14 mouse cellular contexts compared by ENCODE assay signal in the genomic region with DNA sequence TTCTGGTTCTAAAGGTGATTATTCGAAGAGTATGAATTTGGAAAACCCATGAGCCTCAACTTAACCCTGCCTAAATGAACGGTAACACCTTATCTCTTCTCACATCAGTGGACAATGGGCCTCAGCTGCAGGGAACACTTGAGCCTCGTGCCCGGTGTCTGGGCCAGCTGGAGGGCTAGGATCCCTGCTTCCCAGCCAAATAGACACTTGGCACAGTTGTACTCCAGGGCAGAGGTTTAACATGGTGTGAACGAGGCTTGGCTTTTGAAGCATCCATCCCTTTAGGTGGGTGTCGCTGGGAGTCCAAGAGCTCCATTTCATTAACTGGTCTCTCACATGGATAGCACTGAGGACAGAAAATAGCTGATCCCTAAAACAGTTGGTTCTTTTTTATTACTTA.
"Had no signal": no experiment of that assay in that cellular context is flagged by ENCODE, and none has a peak within 500 bp of the region (broad histone marks: within the 10 kb centered on the region; RNA-seq: fewer than 3 reads in every experiment).

No protein-coding gene starts in this region.

- H3K9ac ChIP-seq: limb, embryonic 13.5 days; liver, embryonic 14.5 days; neural tube, embryonic 13.5 days had no signal

- H3K4me3 ChIP-seq: limb, embryonic 13.5 days; neural tube, embryonic 13.5 days had no signal

- H3K4me2 ChIP-seq: limb, embryonic 13.5 days; neural tube, embryonic 13.5 days had no signal

- H3K4me1 ChIP-seq: limb, embryonic 13.5 days; neural tube, embryonic 13.5 days had no signal

- H3K9me3 ChIP-seq: limb, embryonic 13.5 days; neural tube, embryonic 13.5 days had no signal

- H3K36me3 ChIP-seq: limb, embryonic 13.5 days; neural tube, embryonic 13.5 days had no signal

- DNase-seq: kidney, postnatal 36 days; layer of hippocampus, adult 9-11 months; layer of hippocampus, postnatal 36 days; lung, adult 18-20 months; lung, postnatal 36 days; midbrain, embryonic 14.5 days; retina, postnatal 1 day; right cerebral cortex, postnatal 4 days; spleen, adult 18-20 months; thymus, adult 18-20 months; thymus, postnatal 14 days had no signal

- H3K27ac ChIP-seq: limb, embryonic 13.5 days; liver, embryonic 14.5 days; neural tube, embryonic 13.5 days had no signal

- H3K27me3 ChIP-seq: limb, embryonic 13.5 days; neural tube, embryonic 13.5 days had no signal
